Mouse (Mus musculus) adrenal gland, postnatal 10 days (tissue): Measurements from ENCODE around the gene Vmn1r83. TPM values are rescaled to one million over a fixed set of nuclear protein-coding genes. Genes with fewer than 3 reads are reported as not detected.

Experiments used
- DNase-seq: peaks from one replicate; pipeline ENCODE4 v3.0.0; 2021; ENCODE audit warnings: mixed read lengths
- long read RNA-seq, 2 experiments: library from polyadenylated mRNA; stranded (forward); transcript quantifications; one replicate each; pipeline ENCODE4 v2.0.0; 2021
- microRNA-seq: library from miRNA; unstranded; fragments of <30 nt; microRNA quantifications from one replicate; pipeline ENCODE4 v1.2.0, GENCODE M21; 2021
- total RNA-seq, 2 experiments: library from RNA; stranded (reverse); gene quantifications; 2 replicates each; pipeline ENCODE4 v1.2.3; 2021

The Vmn1r83 gene
- not detected for total RNA-seq
- long read RNA-seq, experiment 1, result 0 reads
- long read RNA-seq, experiment 2, result 0 reads

GRCm38 (mm10) chr7:12329381-12329780, at the start of gene Vmn1r83:
Gene Vmn1r83 (minus strand): TSS chr7:12329481.
- no peak for DNase-seq

- no peak for DNase-seq
Observed at GRCm38 (mm10) chr7:12369173-12369572, 39.9 kb upstream of the Vmn1r83 start, which contains the start of gene Vmn1r84. Gene Vmn1r84 (minus strand): TSS chr7:12369273.

GRCm38 (mm10) chr7:12300130-12300529, 29.2 kb downstream of the Vmn1r83 start, which contains the start of gene Vmn1r82:
Gene Vmn1r82 (plus strand): TSS chr7:12300430.
- DNase-seq, result no peak

Small RNA genes within 50 kb of the gene (microRNA-seq; reads per million reads assigned to microRNA genes)
- not detected for gene Gm23521

Other genes with a start within 250 kb of the Vmn1r83 start
- not detected for gene Vmn1r78, start 179.2 kb downstream of the Vmn1r83 start, total RNA-seq
- under 1 TPM; 0.06 to 0.30 TPM for gene Vmn1r79, start 158.2 kb downstream of the Vmn1r83 start, total RNA-seq
- gene Vmn1r80, start 140.2 kb downstream of the Vmn1r83 start, total RNA-seq, result not detected
- not detected for gene Vmn1r81, start 61.2 kb downstream of the Vmn1r83 start, total RNA-seq
- not detected for gene Vmn1r82, start 29.1 kb downstream of the Vmn1r83 start, total RNA-seq
- gene Vmn1r84, start 39.8 kb upstream of the Vmn1r83 start, total RNA-seq, result not detected
- gene Zfp551, start 93.3 kb upstream of the Vmn1r83 start, total RNA-seq, result 1 to 10 TPM; 3.0 to 4.8 TPM
- gene Zfp606, start 148.8 kb upstream of the Vmn1r83 start, total RNA-seq, result 10 to 100 TPM in 1 of 2 experiments, 1 to 10 TPM in 1; 8.8 to 16.4 TPM
- not detected for gene 2900092C05Rik, start 183.0 kb upstream of the Vmn1r83 start, total RNA-seq